Comparison of ENCODE assay signal across 8 mouse cellular contexts in the genomic region with DNA sequence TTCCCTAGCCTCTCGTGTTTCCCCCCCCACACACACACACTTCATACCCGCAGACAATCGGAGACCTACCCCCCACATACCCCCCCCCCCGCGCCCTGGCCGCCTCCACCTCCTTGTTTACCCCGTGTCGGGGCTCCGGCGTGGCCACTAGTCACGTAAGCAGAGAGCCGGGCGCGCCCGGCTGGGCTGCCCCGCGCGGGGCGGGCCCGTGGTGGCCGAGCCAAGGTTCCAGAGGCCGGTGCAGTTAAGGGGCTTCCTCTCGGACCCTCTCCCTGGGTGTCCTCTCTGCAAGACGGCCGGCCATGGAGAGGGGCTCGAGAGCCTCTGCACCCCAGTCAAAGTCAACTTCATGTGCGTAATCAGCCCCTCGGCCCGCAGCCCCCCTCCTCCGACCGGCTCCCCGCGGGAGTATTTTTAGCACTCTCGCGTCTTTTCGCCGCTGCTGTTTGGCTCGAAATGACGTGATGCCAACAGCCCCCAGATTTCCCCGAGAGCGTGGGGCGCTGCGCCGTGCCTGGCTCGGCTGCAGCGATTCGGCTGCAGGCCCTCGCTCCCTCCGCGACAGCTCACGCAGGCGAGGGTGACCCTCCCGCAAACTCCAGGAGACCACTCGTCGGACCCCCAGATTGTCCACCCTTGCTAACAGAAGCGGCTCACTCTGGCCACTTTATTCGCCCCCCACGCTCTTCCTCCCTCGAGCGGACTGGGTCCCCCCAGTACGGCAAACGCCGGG. TPM values are rescaled to one million over a fixed set of nuclear protein-coding genes. Genes with fewer than 3 reads are reported as not detected.
DNase-seq lines count a peak whose midpoint lies in the region; ATAC-seq lines count a peak whose summit lies in the region.

No protein-coding gene starts in this region.

- peak; percentile 75 for DNase-seq in gastrocnemius, postnatal 10 days
- peak; percentile 88 for DNase-seq in induced T-regulatory cell, adult 2 months (ENCODE audit: low read depth)
- DNase-seq in left cerebral cortex, postnatal 14 days (ENCODE audit: low spot score in 2 of 2): peak; percentile 86 to 92
- peak; percentile 85 for DNase-seq in mesoderm, embryonic 11.5 days (ENCODE audit: low read depth, low spot score)
- DNase-seq in right cerebral cortex, postnatal 36 days (ENCODE audit: low spot score in 2 of 2): peak; percentile 78 to 81
- peak; percentile 74 to 82 for DNase-seq in urinary bladder, postnatal 4 days (ENCODE audit: low spot score in 2 of 2)

- ATAC-seq in activated CD4-positive, CD25-positive, alpha-beta regulatory T cell, adult 4 months: peak; percentile 50
- ATAC-seq in common myeloid progenitor, adult 5-6 weeks (replicated peaks; ENCODE audit: low read depth, poor library complexity, severe bottlenecking): peak; percentile 15

- intact Hi-C loops in left cerebral cortex, postnatal 14 days (cut with DNase I): loop anchor here (5.0 to 10.0 kb wide), 3 partner anchors 66 to 278 kb away; a partner anchor contains a TSS

RNA-seq across cellular contexts. Expression of a gene that starts 2.8 kb away (rescaled TPM):
- polyA plus RNA-seq in activated CD4-positive, CD25-positive, alpha-beta regulatory T cell, adult 4 months (2017; shearing (Covaris generic)): 1 to 10 TPM; 4.7 to 4.9 TPM
- total RNA-seq in common myeloid progenitor, adult 5-6 weeks (2017): 44.2 and 48.8 TPM in 2 replicates
- total RNA-seq in gastrocnemius, postnatal 10 days (2021): 10 to 100 TPM; 27.7 to 31.0 TPM
- 10 to 100 TPM; 80.7 to 83.7 TPM for total RNA-seq in left cerebral cortex, postnatal 14 days (2021)

RNA-seq across cellular contexts. Expression of a gene that starts 58.4 kb away (rescaled TPM):
- polyA plus RNA-seq in activated CD4-positive, CD25-positive, alpha-beta regulatory T cell, adult 4 months (2017; shearing (Covaris generic)): not detected
- total RNA-seq in common myeloid progenitor, adult 5-6 weeks (2017): not detected in 2 replicates
- total RNA-seq in gastrocnemius, postnatal 10 days (2021): not detected
- total RNA-seq in left cerebral cortex, postnatal 14 days (2021): not detected

Comparison
In these comparisons a context has a peak if more than half of its experiments do, and no peak if none do; other contexts are left out.
1. Peak in every context shown above with its lines: DNase-seq and ATAC-seq.